Mouse (Mus musculus) bone marrow, adult 2 months (tissue): ENCODE measurements at regions not wholly inside any gene's neighbourhood (a gene's known extent, or its start where the extent isn't known, plus 50 kb on each side); places are given as distances from the start of the nearest gene placed in this dataset.

Experiments used
- H3K27ac ChIP-seq: fragments of 200-500 bp; 2 replicates; pipeline ENCODE4 v1.5.1; 2012; ENCODE audit warnings: low read depth, mild to moderate bottlenecking, control low read depth, inconsistent platforms, low read length; ENCODE audit not compliant: control insufficient read depth, poor library complexity, insufficient read depth
- H3K4me1 ChIP-seq: fragments of 200-500 bp; 2 replicates; pipeline ENCODE4 v1.6.1; 2011; ENCODE audit warnings: low read length; ENCODE audit not compliant: control insufficient read depth, insufficient read depth
- H3K4me3 ChIP-seq: fragments of 200-500 bp; replicated peaks from 2 replicates; pipeline ENCODE3; 2011; ENCODE audit warnings: mild to moderate bottlenecking, low read depth, low read length, control low read depth; ENCODE audit not compliant: control insufficient read depth
- CTCF ChIP-seq: fragments of 200-500 bp; IDR thresholded peaks from 2 replicates; pipeline ENCODE4 v1.5.1; 2011; ENCODE audit warnings: low read length, control low read depth; ENCODE audit not compliant: control insufficient read depth, insufficient read depth
- POLR2A ChIP-seq: fragments of 200-500 bp; IDR thresholded peaks from 2 replicates; pipeline ENCODE4 v1.6.1; 2011; ENCODE audit warnings: low read depth, mild to moderate bottlenecking, control low read depth, low read length, borderline replicate concordance; ENCODE audit not compliant: control insufficient read depth
- WGBS: fragments of 180-500 bp; shearing (Covaris S2); methylation state at CpG from one replicate; pipeline ENCODE4 v1.1.7; 2018; 5-methylcytosine and 5-hydroxymethylcytosine counted together

- TF ChIP-seq POLR2A (no peak), CTCF (no peak)
- Histone ChIP-seq H3K4me3 (no peak overlapping the region), H3K27ac (no peak overlapping the region), H3K4me1 (no peaks in the 10 kb centered on the region; the same call in 1 of the 2 replicates)
- 22% methylated on average over 1 of the region's 1 CpGs for WGBS
These were observed 269.2 kb upstream of the Thbs1 start for GRCm38 (mm10) chr2:117842309-117842986.

GRCm38 (mm10) chr2:117852442-117852841, 259.2 kb upstream of the Thbs1 start:
- Histone ChIP-seq H3K4me3 (no peak overlapping the region), H3K27ac (no peak overlapping the region), H3K4me1 (peaks cover 1% of the 10 kb centered on the region; the same call in 1 of the 2 replicates)
- TF ChIP-seq POLR2A (no peak), CTCF (no peak)
- WGBS: 16% methylated on average over 1 of the region's 1 CpGs

DNA sequence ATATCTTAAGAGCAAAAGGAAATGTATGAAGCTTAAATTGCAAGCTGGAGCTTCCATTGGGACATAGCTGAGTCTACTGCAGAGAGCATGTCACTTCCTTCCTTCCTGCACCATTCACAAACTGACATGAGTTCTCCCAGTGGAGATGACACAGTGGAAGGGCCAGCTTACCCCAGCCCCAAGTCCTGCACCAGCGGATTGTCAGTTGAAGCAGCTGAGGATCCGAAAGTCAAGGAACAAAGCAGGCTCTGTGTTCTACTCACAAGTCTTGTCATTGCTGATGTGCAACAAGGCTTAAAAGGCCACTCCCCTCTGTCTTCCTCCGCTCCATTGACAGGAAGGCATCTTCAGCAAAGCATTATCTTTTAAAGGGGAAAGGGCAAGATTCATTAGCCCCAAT, 249.4 kb upstream of the Thbs1 start:
- no peak overlapping the region for H3K4me3 ChIP-seq
- no peak overlapping the region for H3K27ac ChIP-seq
- TF ChIP-seq CTCF: no peak
- no peak for TF ChIP-seq POLR2A
- 65% methylated on average over 3 of the region's 3 CpGs for WGBS
- no peaks in the 10 kb centered on the region for H3K4me1 ChIP-seq

- WGBS: 86% methylated on average over 1 of the region's 1 CpGs
- TF ChIP-seq CTCF: no peak
- no peak for TF ChIP-seq POLR2A
These were observed 246.6 kb upstream of the Thbs1 start for GRCm38 (mm10) chr2:117865119-117865518.

DNA sequence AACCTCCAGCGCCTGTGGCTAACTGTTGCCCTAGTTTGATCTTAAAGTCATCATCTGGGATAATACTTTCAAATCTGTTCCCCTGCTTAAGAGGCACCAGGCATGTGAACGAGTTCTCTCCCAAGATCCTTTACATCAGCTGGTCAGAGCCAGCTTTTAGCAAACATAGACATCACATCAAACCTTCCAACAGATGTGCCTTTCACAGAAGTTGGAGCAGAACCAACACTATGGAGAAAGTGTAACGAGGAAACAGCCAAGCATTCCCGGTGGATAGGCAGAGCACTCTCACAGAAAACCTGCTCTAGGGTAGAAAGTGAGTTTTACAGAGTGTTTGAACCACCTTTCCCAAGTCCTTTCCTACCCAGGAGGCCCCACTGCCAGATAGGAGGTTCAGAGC, 244.7 kb upstream of the Thbs1 start:
- no peak overlapping the region for H3K27ac ChIP-seq
- H3K4me3 ChIP-seq: no peak overlapping the region
- no peaks in the 10 kb centered on the region for H3K4me1 ChIP-seq
- TF ChIP-seq POLR2A (no peak), CTCF (no peak)
- WGBS: 77% methylated on average over 4 of the region's 4 CpGs

More at GRCm38 (mm10) chr2:117865119-117865518, 246.6 kb upstream of the Thbs1 start:
- H3K4me3 ChIP-seq: no peak overlapping the region
- H3K27ac ChIP-seq: no peak overlapping the region
- H3K4me1 ChIP-seq: no peaks in the 10 kb centered on the region

- no peak for TF ChIP-seq POLR2A
- TF ChIP-seq CTCF: no peak
- 82% methylated on average over 3 of the region's 3 CpGs for WGBS
- no peaks in the 10 kb centered on the region for H3K4me1 ChIP-seq
- no peak overlapping the region for H3K4me3 ChIP-seq
- no peak overlapping the region for H3K27ac ChIP-seq
These were observed 244.3 kb upstream of the Thbs1 start for GRCm38 (mm10) chr2:117867409-117867808.

DNA sequence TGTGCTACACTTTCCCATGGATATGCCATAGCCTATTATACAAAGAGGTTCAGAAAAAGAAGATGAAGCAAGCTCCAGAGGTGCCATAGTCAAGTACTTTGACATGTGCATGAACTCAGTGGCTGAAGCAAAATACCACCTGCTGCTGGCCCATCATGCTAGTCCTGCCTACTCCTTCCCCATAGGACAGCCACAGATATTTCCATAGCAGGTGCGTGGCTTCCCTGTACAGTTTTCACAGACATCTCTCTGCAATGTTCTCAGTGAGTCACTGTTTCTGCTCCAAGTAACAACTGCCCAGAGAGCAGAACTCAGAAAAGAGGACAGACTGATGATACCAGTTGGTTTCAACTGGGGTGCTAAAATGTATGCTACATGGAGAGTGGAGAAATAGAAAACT, 242.8 kb upstream of the Thbs1 start:
- TF ChIP-seq CTCF (no peak), POLR2A (no peak)
- H3K4me1 ChIP-seq: no peaks in the 10 kb centered on the region
- H3K27ac ChIP-seq: no peak overlapping the region
- H3K4me3 ChIP-seq: no peak overlapping the region
- 85% methylated on average over 1 of the region's 1 CpGs for WGBS

- no peaks in the 10 kb centered on the region for H3K4me1 ChIP-seq
- no peak overlapping the region for H3K27ac ChIP-seq
- WGBS: 69% methylated on average over 9 of the region's 9 CpGs
- no peak for TF ChIP-seq CTCF
- no peak for TF ChIP-seq POLR2A
- no peak overlapping the region for H3K4me3 ChIP-seq
These were observed 240.0 kb upstream of the Thbs1 start for GRCm38 (mm10) chr2:117871507-117872282.
